Mouse (Mus musculus) neural tube, embryonic 14.5 days (tissue): Measurements from ENCODE around the gene Helq. TPM values are rescaled to one million over a fixed set of nuclear protein-coding genes. Genes with fewer than 3 reads are reported as not detected.

ENCODE experiments used
- ATAC-seq: fragments of 200-750 bp; cut with Nextera tagmentation; 2 replicates; pipeline ENCODE4 v1.8.0; 2017; ENCODE audit warnings: low read depth, mild to moderate bottlenecking, moderate TSS enrichment, moderate library complexity
- H3K27ac ChIP-seq: fragments of 300-500 bp; sonication (generic); 2 replicates; pipeline ENCODE4 v1.5.1; 2014; ENCODE audit warnings: low read depth, mild to moderate bottlenecking, control low read depth, low read length, moderate library complexity, mixed read lengths
- H3K27me3 ChIP-seq: fragments of 300-500 bp; sonication (generic); 2 replicates; pipeline ENCODE4 v1.6.1; 2014; ENCODE audit warnings: low read length; ENCODE audit not compliant: control insufficient read depth, insufficient read depth
- H3K36me3 ChIP-seq: fragments of 300-500 bp; sonication (generic); 2 replicates; pipeline ENCODE4 v1.6.1; 2014; ENCODE audit warnings: low read length, mixed read lengths; ENCODE audit not compliant: control insufficient read depth, insufficient read depth
- H3K4me1 ChIP-seq: fragments of 300-500 bp; sonication (generic); 2 replicates; pipeline ENCODE4 v1.6.1; 2014; ENCODE audit warnings: low read length; ENCODE audit not compliant: control insufficient read depth, insufficient read depth
- H3K4me2 ChIP-seq: fragments of 300-500 bp; sonication (generic); 2 replicates; pipeline ENCODE4 v1.6.1; 2014; ENCODE audit warnings: mild to moderate bottlenecking, low read depth, low read length, control low read depth
- H3K4me3 ChIP-seq: fragments of 300-500 bp; sonication (generic); 2 replicates; pipeline ENCODE4 v1.5.1; 2014; ENCODE audit warnings: low read depth, low read length, control low read depth, mixed read lengths
- H3K9ac ChIP-seq: fragments of 300-500 bp; sonication (generic); replicated peaks from 2 replicates; pipeline ENCODE4 v1.6.1; 2014; ENCODE audit warnings: low read depth, mild to moderate bottlenecking, control low read depth, low read length, mixed read lengths
- H3K9me3 ChIP-seq: fragments of 300-500 bp; sonication (generic); 2 replicates; pipeline ENCODE4 v1.6.1; 2016; ENCODE audit warnings: low read length; ENCODE audit not compliant: control insufficient read depth
- WGBS: fragments of 180-500 bp; shearing (Covaris S2); extraction: QIAGEN DNeasy Blood & Tissue Kit; methylation state at CpG from one replicate; pipeline ENCODE4 v1.1.7; 2014; 5-methylcytosine and 5-hydroxymethylcytosine counted together
- polyA plus RNA-seq: library from polyadenylated mRNA; unstranded; fragments of >200 nt; fragmentation: Nextera tagmentation; extraction: Ambion mirVana; gene quantifications from 2 replicates; pipeline ENCODE4 v1.2.1, GENCODE M21; 2014

Gene Helq
- polyA plus RNA-seq, 1 experiment from 2014 or later, result 29.7 TPM

- Histone ChIP-seq H3K36me3 (no peaks in the 10 kb centered on the region), H3K4me1 (peaks cover 3% of the 10 kb centered on the region; the same call in 1 of the 2 replicates), H3K27ac (no peak overlapping the region; the same call in 1 of the 2 replicates), H3K9me3 (no peaks in the 10 kb centered on the region), H3K27me3 (no peaks in the 10 kb centered on the region), H3K4me3 (peak overlapping the region; percentile 55), H3K4me2 (peak overlapping the region; percentile 57), H3K9ac (peak overlapping the region; percentile 78)
- no peak for ATAC-seq
- 34% methylated on average over 16 of the region's 16 CpGs for WGBS
Measured at GRCm38 (mm10) chr5:100819568-100820480, 21.4 kb upstream of the Helq start.

GRCm38 (mm10) chr5:100818341-100818740, 19.9 kb upstream of the Helq start:
- Histone ChIP-seq H3K9ac (no peak overlapping the region), H3K4me2 (no peak overlapping the region), H3K36me3 (no peaks in the 10 kb centered on the region; the same call in 1 of the 2 replicates), H3K4me3 (no peak overlapping the region), H3K27me3 (no peaks in the 10 kb centered on the region), H3K4me1 (peaks cover 3% of the 10 kb centered on the region; the same call in 1 of the 2 replicates), H3K9me3 (no peaks in the 10 kb centered on the region), H3K27ac (no peak overlapping the region)
- 91% methylated on average over 4 of the region's 4 CpGs for WGBS
- no peak for ATAC-seq

- Histone ChIP-seq H3K4me2 (no peak overlapping the region), H3K27me3 (no peaks in the 10 kb centered on the region), H3K27ac (no peak overlapping the region), H3K9me3 (no peaks in the 10 kb centered on the region), H3K4me3 (no peak overlapping the region), H3K4me1 (peaks cover 9% of the 10 kb centered on the region; the same call in 1 of the 2 replicates), H3K9ac (no peak overlapping the region; the same call in 1 of the 2 replicates), H3K36me3 (peaks cover 50% of the 10 kb centered on the region)
- ATAC-seq, result no peak
- 80% methylated on average over 5 of the region's 5 CpGs for WGBS
Measured at GRCm38 (mm10) chr5:100794084-100794483, 4.3 kb downstream of the Helq start.

- WGBS, result 92% methylated on average over 7 of the region's 7 CpGs
- no peak for ATAC-seq
- no peak overlapping the region for H3K27ac ChIP-seq
- no peaks in the 10 kb centered on the region for H3K27me3 ChIP-seq
- no peaks in the 10 kb centered on the region for H3K9me3 ChIP-seq
- no peak overlapping the region for H3K4me2 ChIP-seq
- H3K4me1 ChIP-seq, result peaks cover 2% of the 10 kb centered on the region; the same call in 1 of the 2 replicates
- no peak overlapping the region for H3K9ac ChIP-seq
- H3K4me3 ChIP-seq, result no peak overlapping the region
- peaks cover 61% of the 10 kb centered on the region for H3K36me3 ChIP-seq
Measured at GRCm38 (mm10) chr5:100792261-100792660, 6.1 kb downstream of the Helq start.

- H3K4me3 ChIP-seq, result no peak overlapping the region
- H3K4me1 ChIP-seq, result no peaks in the 10 kb centered on the region
- H3K9me3 ChIP-seq, result no peaks in the 10 kb centered on the region
- peaks cover 69% of the 10 kb centered on the region for H3K36me3 ChIP-seq
- no peak overlapping the region for H3K4me2 ChIP-seq
- no peak for ATAC-seq
- 95% methylated on average over 9 of the region's 9 CpGs for WGBS
- no peaks in the 10 kb centered on the region for H3K27me3 ChIP-seq
- H3K27ac ChIP-seq, result no peak overlapping the region
- no peak overlapping the region for H3K9ac ChIP-seq
Measured at GRCm38 (mm10) chr5:100787527-100787926, 10.9 kb downstream of the Helq start.

- Histone ChIP-seq H3K27me3 (no peaks in the 10 kb centered on the region), H3K4me1 (no peaks in the 10 kb centered on the region), H3K9me3 (no peaks in the 10 kb centered on the region), H3K9ac (no peak overlapping the region), H3K4me2 (no peak overlapping the region), H3K36me3 (peaks cover 47% of the 10 kb centered on the region), H3K27ac (no peak overlapping the region), H3K4me3 (no peak overlapping the region)
- WGBS, result 98% methylated on average over 13 of the region's 13 CpGs
- ATAC-seq, result no peak
Measured at GRCm38 (mm10) chr5:100779002-100779401, 19.4 kb downstream of the Helq start.

GRCm38 (mm10) chr5:100776900-100777299, 21.5 kb downstream of the Helq start:
- no peak overlapping the region for H3K9ac ChIP-seq
- no peak overlapping the region for H3K4me3 ChIP-seq
- H3K9me3 ChIP-seq, result no peaks in the 10 kb centered on the region
- ATAC-seq, result no peak
- H3K27ac ChIP-seq, result no peak overlapping the region
- no peaks in the 10 kb centered on the region for H3K4me1 ChIP-seq
- WGBS, result 94% methylated on average over 5 of the region's 5 CpGs
- no peaks in the 10 kb centered on the region for H3K27me3 ChIP-seq
- H3K36me3 ChIP-seq, result peaks cover 43% of the 10 kb centered on the region
- H3K4me2 ChIP-seq, result no peak overlapping the region

GRCm38 (mm10) chr5:100775778-100776404, 22.5 kb downstream of the Helq start:
- 88% methylated on average over 13 of the region's 13 CpGs for WGBS
- Histone ChIP-seq H3K4me3 (no peak overlapping the region), H3K4me1 (no peaks in the 10 kb centered on the region), H3K36me3 (peaks cover 49% of the 10 kb centered on the region), H3K27me3 (no peaks in the 10 kb centered on the region), H3K9ac (no peak overlapping the region), H3K9me3 (no peaks in the 10 kb centered on the region), H3K4me2 (no peak overlapping the region), H3K27ac (no peak overlapping the region)
- ATAC-seq, result no peak

- Histone ChIP-seq H3K9ac (no peak overlapping the region), H3K36me3 (peaks cover 64% of the 10 kb centered on the region)
- 92% methylated on average over 4 of the region's 4 CpGs for WGBS
Measured at GRCm38 (mm10) chr5:100771575-100771974, 26.8 kb downstream of the Helq start.

More at GRCm38 (mm10) chr5:100771575-100771974, 26.8 kb downstream of the Helq start:
- no peak for ATAC-seq
- Histone ChIP-seq H3K9me3 (no peaks in the 10 kb centered on the region), H3K4me2 (no peak overlapping the region), H3K27me3 (no peaks in the 10 kb centered on the region), H3K27ac (no peak overlapping the region), H3K4me1 (no peaks in the 10 kb centered on the region), H3K4me3 (no peak overlapping the region)
